Mouse (Mus musculus): ENCODE measurements around the gene Calu. TPM values are rescaled to one million over a fixed set of nuclear protein-coding genes. Genes with fewer than 3 reads are reported as not detected.
"Not testable (repeated sequence)": the region's sequence is repeated elsewhere in the genome, so short reads cannot be mapped to it uniquely, and the experiment has no call there.

Gene Calu
- total RNA-seq, 2 experiments from 2014 or later: 62.7 to 65.0 TPM

DNA sequence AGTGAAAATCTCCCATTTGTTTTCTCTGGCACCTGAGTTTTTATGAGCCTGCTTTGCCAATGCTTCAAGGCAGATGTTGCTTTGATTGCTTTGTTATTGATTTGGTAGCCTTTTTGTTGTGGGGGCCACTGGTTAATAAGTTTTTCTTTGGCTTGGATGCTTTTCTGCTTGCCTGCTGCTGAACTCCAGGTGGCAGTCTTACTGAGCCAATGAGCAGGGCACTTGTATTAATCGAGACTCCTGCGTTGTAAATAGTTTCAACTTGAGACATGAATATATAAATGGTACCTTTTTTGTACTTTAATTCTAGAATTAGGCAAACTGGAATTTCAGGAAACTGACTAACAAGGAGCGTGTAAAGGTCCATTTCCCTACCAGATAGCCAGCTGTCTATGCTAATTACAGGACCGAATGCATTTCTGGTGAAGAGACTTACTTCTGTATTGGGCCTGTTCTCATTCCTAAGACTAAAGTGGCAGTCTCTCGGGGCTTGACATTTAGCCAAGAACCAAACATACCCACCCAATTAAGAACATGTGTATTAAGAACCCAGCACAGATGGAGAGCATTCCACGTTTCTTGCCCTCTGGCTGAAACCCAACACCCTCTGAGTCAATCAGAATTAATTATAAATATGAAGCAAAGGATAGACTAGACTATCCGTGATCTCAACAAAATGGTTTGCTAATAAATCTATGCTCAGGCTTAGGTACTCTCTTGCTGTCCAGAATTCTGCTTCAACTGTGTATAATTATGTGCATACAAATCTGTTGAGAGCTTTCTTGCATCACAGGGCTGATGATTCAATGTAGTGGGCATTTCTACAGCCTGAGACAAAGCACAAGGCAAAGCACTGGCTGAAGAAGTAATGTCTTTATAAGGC lies 14.6 kb downstream of the Calu start:
- peak in 1 of 2 experiments; percentile 24 for DNase-seq (ENCODE audit: low spot score in 2 of 2)

DNA sequence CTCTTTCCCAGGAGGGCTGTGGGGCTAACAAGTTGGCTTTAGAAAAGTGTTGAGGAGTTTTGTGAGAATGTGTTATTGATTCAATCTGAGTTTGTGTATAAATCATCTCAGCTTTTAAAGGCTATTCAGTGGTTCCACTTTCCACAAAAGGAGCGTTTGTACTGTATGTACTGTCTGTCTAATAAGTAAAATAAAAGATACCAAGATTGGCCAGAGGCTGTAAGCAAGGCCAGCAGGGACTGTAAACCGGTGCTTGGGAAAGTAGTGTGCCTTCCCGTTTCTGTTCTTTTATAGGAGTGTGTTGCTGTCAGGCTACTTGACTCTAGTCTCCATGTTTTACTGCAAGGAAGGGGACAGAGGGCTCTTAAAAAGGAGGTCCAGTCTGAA lies 15.3 kb downstream of the Calu start:
- DNase-seq (ENCODE audit: low spot score in 2 of 2): no peak

DNA sequence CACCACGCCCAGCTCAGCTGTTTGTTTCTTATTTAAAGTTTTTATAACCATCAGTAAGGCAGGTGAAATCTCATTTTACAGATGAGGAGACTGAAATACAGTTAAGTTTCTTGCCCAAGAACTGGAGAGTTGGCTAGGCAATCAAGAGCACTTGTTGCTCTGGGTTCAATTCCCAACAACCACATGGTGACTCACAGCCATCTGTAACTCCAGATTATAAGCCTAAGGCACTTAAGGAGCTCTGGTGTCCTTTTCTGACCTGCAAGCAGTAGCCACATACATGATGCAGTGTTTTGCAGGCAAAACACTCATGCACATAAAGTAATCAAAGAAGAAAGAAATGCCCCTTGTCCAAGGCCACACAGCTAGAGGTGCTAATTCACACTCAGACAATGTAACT lies 17.4 kb downstream of the Calu start:
- DNase-seq (ENCODE audit: low spot score in 2 of 2): no peak

DNA sequence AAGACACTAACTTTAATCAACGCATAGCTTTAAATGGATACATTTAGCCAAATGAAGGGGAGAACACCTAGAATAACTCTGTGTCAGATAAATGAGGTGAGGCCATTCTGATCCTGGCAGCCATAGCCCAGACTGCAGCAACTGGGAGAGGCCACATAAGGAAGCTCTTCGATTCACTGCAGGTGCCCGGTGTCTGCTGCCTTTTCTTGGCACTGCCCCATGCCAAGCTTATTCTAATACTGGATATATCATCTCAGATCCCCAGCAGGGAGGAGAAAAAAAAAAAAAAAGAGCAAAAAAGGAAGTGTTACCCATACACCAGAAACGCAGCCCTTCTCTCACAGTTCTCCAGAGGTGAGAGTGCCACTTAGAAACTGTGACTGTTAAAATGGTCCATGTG lies 29.5 kb downstream of the Calu start:
- DNase-seq (ENCODE audit: low spot score in 2 of 2): no peak

DNA sequence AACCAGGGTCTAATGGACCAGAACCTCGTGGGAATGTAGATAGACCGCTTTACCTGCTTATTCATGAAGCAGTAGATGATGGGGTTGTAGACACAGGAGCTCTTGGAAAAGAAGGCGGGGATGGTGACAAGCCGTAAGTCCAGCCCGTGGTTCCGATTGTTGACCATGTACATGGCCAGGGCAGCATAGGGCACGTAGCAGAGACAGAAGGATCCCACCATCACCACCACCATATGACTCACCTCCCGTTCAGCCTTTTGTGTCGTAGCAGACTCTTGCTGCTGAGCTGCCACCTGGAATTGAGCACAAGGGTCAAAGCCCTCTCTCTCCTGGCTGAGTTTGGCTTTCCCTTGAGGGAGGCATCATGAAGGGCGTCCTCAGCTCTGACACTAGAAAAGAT lies 30.8 kb downstream of the Calu start:
- no peak for DNase-seq (ENCODE audit: low spot score in 2 of 2)

DNA sequence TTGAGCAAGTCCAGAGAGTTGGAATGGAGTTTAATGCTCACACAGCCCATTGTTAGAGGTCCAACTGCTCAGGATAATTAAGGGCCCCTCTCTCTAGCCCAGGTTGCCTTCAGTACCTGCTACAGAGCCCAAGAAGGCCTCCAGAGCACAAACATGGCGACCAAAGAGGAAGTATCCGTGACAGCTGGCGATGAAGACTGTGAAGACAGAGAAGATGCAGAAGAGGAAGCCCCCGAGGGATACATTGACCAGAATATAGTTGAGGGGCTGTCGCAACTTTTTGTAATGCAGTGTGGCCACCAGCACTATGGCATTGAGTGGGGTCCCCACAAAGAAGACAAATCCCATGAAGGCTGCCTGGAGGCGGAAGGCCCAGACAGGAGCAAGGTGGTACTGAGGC lies 32.1 kb downstream of the Calu start:
- no peak for DNase-seq (ENCODE audit: low spot score in 2 of 2)

DNA sequence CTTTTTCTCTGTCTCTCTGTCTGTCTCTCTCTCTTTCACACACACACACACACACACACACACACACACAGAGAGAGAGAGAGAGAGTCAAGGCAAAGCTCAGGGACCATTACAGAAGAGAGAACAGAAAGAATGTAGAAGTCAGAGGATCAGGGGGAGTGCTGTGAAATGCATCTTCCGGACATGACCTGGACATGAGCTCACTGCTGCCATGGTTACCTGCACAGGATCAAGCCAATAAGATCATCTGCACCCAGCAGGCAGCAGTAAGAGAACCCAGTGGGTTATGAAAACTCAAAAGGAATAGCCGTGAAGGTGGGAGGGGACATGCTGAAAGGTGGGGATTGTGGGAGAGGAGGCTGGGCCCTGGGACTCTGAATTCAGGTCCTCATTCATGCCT lies 34.6 kb downstream of the Calu start:
- no peak for DNase-seq (ENCODE audit: low spot score in 2 of 2)

DNA sequence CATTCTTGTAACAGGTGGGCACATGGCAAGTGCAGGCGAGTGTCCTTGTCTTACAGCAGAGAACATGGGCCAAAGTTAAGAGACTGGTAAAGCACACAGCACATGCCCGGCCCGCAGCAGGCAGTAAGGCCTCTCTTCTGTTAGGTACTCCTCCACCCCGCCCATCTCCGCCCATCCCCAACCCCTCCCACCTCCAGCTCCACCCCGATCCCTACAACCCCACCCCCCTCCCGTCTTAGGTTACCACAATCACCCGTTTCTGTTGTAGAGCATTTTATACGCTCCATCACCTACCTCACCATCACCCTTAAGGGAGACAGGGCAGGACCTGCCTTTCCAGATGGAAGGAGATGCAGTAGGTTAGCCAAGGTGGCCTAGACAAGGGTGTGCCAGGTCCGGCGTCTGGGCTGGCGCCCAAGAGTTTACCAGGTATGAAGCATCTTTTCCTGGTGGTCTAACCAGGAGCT lies 40.2 kb downstream of the Calu start, which contains the start of gene Opn1sw:
TSS of gene Opn1sw (minus strand) at position 417 of the 467 bp plus-strand sequence.
- no peak for DNase-seq (ENCODE audit: low spot score in 2 of 2)

DNA sequence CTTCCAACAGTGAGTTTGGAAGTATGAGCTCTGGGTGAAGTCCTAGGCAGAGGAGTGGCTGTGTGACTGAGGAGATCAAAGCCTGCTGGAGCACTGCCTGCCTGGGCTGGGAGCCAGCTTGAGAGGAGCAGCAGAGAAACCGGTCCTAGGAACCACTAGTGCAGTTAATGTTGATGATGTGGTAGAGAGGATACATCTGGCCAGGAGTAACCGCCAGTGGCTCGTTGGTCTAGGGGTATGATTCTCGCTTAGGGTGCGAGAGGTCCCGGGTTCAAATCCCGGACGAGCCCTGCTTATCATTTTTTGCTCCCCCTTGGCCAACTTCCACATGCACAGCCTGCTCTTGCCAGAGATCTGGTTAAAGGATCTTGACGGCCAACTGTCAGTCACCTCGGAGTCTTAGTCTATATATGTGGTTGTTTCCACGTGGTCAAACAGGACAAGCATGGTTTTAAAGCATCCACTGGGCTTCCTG lies 40.8 kb downstream of the Calu start:
- DNase-seq (ENCODE audit: low spot score in 2 of 2): peak; percentile 62 to 83

DNA sequence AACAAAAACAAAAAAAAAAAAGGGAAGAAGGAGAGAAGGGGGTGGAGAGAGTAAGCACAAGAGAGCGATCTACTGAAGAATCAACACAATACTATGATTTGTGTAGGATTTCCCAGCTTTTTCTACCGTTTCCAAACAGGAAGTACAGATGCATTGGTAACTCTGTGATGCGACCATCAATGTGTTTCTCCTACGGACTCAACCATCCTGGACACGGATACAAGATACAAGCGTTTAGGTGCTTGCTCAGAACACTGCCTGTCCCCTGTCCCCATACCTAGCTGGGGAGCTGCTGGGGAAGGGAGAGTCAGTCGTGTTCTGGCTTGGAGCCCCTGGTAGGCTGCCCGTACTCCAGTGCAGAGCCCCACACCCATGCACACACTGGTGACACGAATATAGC lies 41.6 kb downstream of the Calu start:
- no peak for DNase-seq (ENCODE audit: low spot score in 2 of 2)

DNA sequence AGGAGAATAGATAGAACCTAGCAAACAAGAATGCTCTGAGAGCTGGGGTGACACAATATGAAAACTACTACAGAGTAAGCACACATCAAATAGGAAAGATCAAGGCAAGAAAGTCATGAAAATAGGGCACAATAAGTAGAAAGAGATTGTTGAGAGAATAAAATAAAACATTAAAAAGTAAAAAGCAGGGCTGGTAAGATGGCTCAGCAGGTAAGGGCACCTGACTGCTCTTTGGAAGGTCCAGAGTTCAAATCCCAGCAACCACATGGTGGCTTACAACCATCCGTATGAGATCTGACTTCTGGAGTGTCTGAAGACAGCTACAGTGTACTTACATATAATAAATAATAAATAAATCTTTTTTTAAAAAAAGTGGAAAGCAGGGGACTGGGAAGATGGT lies 42.6 kb downstream of the Calu start:
- DNase-seq (ENCODE audit: low spot score in 2 of 2): not testable (repeated sequence)

DNA sequence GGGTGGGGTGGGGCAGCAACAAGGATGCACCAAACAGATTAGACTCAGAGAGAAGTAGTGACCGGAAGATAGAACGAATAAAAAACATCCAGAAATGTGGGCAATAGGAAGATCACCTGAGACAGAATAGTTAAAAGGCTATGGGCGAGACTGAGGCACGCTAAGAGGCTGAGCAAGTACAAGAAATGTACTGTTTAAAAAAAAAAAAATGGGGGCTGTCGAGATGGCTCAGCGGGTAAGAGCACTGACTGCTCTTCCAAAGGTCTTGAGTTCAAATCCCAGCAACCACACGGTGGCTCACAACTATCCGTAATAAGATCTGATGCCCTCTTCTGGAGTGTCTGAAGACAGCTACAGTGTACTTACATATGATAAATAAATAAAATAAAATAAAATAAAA lies 43.4 kb downstream of the Calu start:
- not testable (repeated sequence) for DNase-seq (ENCODE audit: low spot score in 2 of 2)

DNA sequence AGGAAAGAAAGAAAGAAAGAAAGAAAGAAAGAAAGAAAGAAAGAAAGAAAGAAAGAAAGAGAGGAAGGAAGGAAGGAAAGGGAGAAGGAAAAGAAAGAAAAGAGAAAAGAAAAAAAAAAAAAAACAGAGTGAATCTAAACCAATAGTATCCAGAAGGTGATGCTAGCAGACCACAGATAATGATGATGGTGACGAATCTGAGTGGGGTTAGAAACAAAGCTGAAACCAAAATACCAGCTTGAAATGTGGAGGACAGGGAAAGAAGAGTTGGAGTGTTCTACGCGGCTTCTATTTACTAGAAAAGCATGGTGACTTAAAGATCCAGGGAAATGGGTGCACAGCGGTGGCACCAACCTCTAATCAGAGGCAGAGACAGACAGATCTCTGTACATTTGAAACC lies 43.9 kb downstream of the Calu start:
- peak in 1 of 2 experiments; percentile 22 for DNase-seq (ENCODE audit: low spot score in 2 of 2)

DNA sequence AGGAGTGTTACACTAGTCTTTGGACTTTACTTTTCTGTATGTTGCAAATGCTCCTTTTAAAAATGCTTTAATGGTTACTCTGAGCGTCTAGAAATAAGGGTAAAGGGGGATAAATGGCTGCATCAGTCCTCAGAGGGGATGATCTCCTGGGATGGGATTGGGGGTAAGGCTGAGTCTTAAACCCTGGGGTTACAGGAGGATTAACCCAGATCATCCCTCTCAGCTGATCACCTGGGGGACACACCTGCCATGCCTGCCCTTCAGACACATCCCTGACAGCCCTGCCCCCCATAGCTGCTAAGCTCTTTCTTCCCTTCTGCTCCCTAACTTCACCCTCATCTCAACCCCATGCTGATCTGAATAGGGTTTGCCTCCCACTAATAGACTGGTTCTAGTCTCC lies 46.4 kb downstream of the Calu start:
- DNase-seq (ENCODE audit: low spot score in 2 of 2): no peak

DNA sequence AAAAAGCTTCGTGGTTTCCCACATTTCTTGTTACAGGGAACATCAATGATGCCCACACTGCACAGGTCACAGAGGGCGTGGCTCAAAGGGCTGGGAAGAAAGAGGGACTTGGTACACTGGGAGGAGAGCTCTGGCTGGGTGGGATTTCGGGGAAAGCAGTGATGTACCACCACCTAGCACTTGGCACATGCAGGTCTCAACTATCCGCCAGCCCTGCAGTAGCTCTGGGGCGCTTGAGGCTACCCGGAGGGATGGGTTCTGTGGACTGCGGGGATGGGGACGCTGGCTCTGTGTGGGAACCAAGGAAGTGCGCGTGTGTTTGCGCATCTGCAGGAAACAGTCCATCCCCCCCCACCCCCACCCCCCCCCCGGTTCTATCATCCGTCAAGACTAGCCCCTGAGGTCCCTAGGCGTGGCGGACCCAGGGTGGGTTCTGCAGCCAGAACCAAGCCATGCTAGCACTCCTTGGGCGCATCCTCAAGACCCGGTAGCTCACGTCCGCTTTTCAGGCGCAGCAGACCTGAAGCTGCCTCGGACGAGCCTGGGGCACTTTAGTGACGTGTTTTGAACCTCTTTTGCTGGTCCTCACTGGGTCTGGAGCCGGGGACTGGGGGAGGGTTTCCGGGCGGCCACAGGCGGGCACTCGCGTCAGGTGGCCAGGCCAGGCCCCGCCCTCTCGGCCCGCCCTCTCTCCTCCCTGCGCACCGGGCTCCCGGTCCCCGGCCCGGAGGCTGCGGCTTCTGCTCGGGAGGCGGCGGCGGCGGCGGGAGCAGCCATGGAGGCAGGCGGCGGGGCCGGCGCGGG lies 48.2 kb downstream of the Calu start, which contains the start of gene Ccdc136:
TSS of gene Ccdc136 (plus strand) at position 400 of the 804 bp plus-strand sequence.
- DNase-seq (ENCODE audit: low spot score in 2 of 2): peak; percentile 78 to 83

DNA sequence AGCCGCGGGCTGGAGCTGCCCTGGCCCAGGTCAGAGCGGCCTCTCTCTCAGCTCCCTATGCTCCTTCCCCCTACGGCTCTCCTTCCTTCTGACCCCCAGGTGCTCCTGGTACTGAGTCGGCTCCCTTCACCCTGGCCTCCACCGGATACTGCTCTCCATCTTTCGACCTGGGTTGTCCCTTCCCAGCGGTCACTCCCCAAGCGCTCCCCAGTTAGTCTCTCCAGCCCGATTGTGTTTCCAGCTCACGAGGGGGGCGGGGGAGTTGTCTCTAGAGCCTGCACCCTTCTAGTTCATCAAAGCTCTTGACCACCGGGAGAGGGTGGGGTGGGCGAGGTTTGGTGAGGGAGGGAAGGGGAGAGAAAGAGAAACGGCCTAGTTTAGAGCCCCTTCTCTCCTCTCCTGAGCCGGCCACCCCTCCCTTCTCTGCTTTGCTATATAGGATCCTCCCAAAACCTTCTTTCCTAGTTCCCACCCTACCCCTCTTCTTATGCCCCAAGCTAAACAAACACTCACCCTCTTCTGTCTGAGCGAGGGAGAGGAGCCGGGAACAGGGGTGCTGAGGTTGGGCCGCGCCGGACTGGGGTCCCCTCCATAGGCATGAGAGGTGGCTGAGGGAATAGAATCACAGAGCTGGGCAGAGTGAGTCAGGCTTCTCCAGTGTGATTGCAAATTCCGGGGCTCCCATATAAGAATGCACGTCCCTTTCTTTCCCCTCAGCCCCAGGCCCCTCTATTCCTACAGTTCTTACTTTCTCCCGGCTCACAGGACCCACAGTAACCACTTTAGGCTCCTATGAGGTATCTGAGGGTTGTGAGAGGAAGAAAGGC lies 49.1 kb downstream of the Calu start:
- no peak for DNase-seq (ENCODE audit: low spot score in 2 of 2)

DNA sequence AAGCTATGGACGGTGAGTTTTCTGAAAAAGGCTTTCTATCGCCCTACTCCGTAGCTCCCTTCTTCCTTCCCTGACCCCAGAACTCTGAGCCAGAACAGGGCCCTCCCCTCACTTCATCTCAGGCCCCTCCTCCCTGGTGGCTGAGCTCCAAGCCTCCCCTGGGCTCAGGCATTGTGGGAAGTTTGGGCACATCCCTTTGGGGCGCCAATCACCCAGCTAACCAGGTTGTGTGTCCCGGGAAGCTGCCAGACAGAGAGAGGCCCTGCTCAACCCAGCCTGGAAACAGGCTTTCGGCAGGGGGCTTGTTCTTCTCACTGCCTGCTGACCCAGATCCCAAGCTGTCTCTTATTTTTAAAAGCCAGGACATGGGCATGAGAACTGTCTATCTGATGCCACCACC lies 49.7 kb downstream of the Calu start:
- peak in 1 of 2 experiments; percentile 41 for DNase-seq (ENCODE audit: low spot score in 2 of 2)

DNA sequence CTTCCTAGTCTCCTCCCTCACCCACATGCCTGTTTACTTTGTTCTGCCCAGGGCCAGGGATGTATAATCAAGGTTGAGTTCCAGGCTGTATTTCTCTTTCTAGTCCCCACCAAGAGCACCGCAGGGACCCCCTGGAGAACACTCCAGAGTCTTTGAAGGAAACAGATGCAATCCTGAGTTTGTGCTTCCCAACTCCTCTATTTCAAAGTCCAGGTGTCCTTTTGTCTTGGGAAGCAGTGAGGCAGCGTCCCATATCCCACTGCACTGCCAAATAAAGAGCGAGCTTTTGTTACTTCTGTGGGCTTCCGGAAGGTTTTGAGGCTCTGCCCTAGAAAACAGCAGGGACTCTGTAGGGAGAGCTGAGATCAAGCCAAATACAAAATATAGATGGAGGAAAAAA lies 52.0 kb downstream of the Calu start:
- no peak for DNase-seq (ENCODE audit: low spot score in 2 of 2)

DNA sequence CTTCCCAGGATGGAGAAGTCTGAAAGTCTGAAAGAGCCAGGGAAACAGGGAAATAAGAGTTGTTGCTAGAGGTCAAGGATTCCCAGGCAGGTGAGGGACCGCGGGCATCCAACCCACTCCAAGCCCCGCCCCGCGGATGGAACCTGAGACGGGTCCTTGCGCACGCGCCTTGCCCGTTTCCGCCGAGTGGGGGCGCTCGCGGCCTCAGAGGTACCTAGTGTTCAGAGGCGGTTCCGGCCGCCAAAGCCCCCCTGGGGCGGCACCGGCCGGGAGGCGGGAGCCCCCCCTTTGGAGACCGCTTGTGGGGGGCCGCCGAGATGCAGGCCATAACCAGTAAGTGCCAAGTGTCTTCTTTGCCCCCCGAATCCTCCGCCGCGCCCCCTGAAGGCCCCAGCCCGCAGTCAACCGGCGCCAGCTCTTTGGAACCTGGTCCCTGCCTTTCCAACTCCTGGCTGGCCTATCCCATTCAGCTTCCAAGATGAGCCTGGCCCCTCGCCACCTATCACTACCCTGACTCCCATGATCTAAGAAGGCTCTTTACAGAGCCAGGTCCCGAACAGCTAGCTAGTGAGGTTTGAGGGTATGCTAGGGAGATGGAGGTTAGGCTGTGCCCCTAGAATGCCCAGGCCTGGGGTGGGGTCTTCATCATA lies 54.9 kb downstream of the Calu start:
- peak in 1 of 2 experiments; percentile 21 for DNase-seq (ENCODE audit: low spot score in 2 of 2)

DNA sequence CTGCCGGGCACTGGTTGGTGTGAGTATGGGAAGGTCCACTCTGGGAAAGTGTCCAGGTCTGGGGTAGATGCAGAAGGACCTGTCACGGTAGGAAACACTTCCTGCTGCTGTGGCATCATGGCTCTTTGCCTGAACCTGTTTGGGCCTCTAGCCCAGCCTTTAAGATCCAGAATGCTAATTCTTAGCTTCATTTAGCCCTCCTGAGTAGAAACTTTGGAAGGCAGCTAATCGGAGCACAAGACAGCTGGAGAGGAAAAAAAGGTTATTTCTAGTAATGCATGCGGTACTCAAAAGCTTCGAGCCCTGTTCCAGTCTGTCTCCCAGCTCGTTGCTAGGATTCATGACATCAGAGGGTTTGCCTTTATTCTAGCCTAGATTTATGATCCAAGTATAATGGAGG lies 58.5 kb downstream of the Calu start:
- peak in 1 of 2 experiments; percentile 30 for DNase-seq (ENCODE audit: low spot score in 2 of 2)

Data from layer of hippocampus, adult 18-20 months (tissue).